Mouse (Mus musculus) G1E (cell line): ENCODE results near the gene Plcg1.

Experiments
- CTCF ChIP-seq: IDR thresholded peaks from 2 replicates; pipeline ENCODE4 v1.5.1; 2012; ENCODE audit warnings: low read depth, low read length, inconsistent platforms, mixed read lengths
- GATA1 ChIP-seq: IDR thresholded peaks from 2 replicates; pipeline ENCODE4 v1.6.1; 2012; ENCODE audit warnings: borderline replicate concordance, low read length, inconsistent platforms, mixed read lengths
- GATA2 ChIP-seq: IDR thresholded peaks from 2 replicates; pipeline ENCODE4 v1.6.1; 2012; ENCODE audit warnings: low read depth, low read length, inconsistent platforms, borderline replicate concordance
- POLR2AphosphoS5 ChIP-seq: IDR thresholded peaks from 2 replicates; pipeline ENCODE4 v1.6.1; 2012; ENCODE audit warnings: low read depth, low read length, inconsistent platforms; ENCODE audit not compliant: insufficient replicate concordance
- TAL1 ChIP-seq: conservative IDR thresholded peaks from 2 replicates; pipeline ENCODE4 v1.6.1; 2012; ENCODE audit warnings: low read depth, low read length, inconsistent platforms, mixed read lengths

GRCm38 (mm10) chr2:160760433-160761184 is 29.5 kb downstream of the Plcg1 start:
- TF ChIP-seq POLR2AphosphoS5 (no peak), CTCF (0 out of 2 replicates have a peak, but pooled peaks have one; percentile 7), GATA1 (no peak), TAL1 (no peak), GATA2 (no peak)
